Mouse (Mus musculus) lung, postnatal 10 days (tissue): Measurements from ENCODE around the gene Ric8b.

Experiments
- DNase-seq: peaks from one replicate; pipeline ENCODE4 v3.0.0; 2021

Gene Ric8b

GRCm38 (mm10) chr10:84910194-84910593 lies 7.2 kb upstream of the Ric8b start:
- DNase-seq: no peak

- no peak for DNase-seq
Observed at GRCm38 (mm10) chr10:84910758-84911384, 6.5 kb upstream of the Ric8b start.

- no peak for DNase-seq
Observed at GRCm38 (mm10) chr10:84913148-84913547, 4.3 kb upstream of the Ric8b start.

GRCm38 (mm10) chr10:84915476-84915875 lies 1.9 kb upstream of the Ric8b start:
- DNase-seq: no peak

GRCm38 (mm10) chr10:84917731-84918095 lies 297 bp downstream of the Ric8b start:
- DNase-seq: peak; percentile 51

- DNase-seq: no peak
Observed at GRCm38 (mm10) chr10:84926336-84926735, 8.9 kb downstream of the Ric8b start.

- DNase-seq: no peak
Observed at GRCm38 (mm10) chr10:84926885-84927284, 9.5 kb downstream of the Ric8b start.

GRCm38 (mm10) chr10:84928465-84928864 lies 11.0 kb downstream of the Ric8b start:
- no peak for DNase-seq

GRCm38 (mm10) chr10:84935553-84936209 lies 18.3 kb downstream of the Ric8b start:
- no peak for DNase-seq

GRCm38 (mm10) chr10:84936832-84937515 lies 19.6 kb downstream of the Ric8b start:
- DNase-seq: no peak

- DNase-seq: no peak
Observed at GRCm38 (mm10) chr10:84938094-84938820, 20.8 kb downstream of the Ric8b start.

GRCm38 (mm10) chr10:84938886-84939285 lies 21.5 kb downstream of the Ric8b start:
- DNase-seq: no peak

- DNase-seq: no peak
Observed at GRCm38 (mm10) chr10:84940356-84940755, 22.9 kb downstream of the Ric8b start.

- no peak for DNase-seq
Observed at GRCm38 (mm10) chr10:84945692-84946091, 28.3 kb downstream of the Ric8b start.

GRCm38 (mm10) chr10:84948970-84949683 lies 31.7 kb downstream of the Ric8b start:
- DNase-seq: no peak

- peak; percentile 62 for DNase-seq
Observed at GRCm38 (mm10) chr10:84949684-84950010, 32.2 kb downstream of the Ric8b start.

- no peak for DNase-seq
Observed at GRCm38 (mm10) chr10:84950384-84950783, 33.0 kb downstream of the Ric8b start.

GRCm38 (mm10) chr10:84954236-84954635 lies 36.8 kb downstream of the Ric8b start:
- DNase-seq: no peak

- no peak for DNase-seq
Observed at GRCm38 (mm10) chr10:84956173-84956572, 38.8 kb downstream of the Ric8b start.

GRCm38 (mm10) chr10:84958597-84958996 lies 41.2 kb downstream of the Ric8b start:
- no peak for DNase-seq

GRCm38 (mm10) chr10:84960380-84960930 lies 43.0 kb downstream of the Ric8b start:
- no peak for DNase-seq

- DNase-seq: no peak
Observed at GRCm38 (mm10) chr10:84963126-84963525, 45.7 kb downstream of the Ric8b start.

- DNase-seq: peak; percentile 29
Observed at GRCm38 (mm10) chr10:84963726-84964125, 46.3 kb downstream of the Ric8b start.
